Mouse (Mus musculus) adipocyte (in vitro differentiated cells): ENCODE measurements around the gene Nphs2.
"Not testable (repeated sequence)": the region's sequence is repeated elsewhere in the genome, so short reads cannot be mapped to it uniquely, and the experiment has no call there.

Source experiments
- DNase-seq: peaks from one replicate; pipeline ENCODE4 v3.0.0-alpha.2; 2016; ENCODE audit warnings: low spot score

Gene Nphs2

DNA sequence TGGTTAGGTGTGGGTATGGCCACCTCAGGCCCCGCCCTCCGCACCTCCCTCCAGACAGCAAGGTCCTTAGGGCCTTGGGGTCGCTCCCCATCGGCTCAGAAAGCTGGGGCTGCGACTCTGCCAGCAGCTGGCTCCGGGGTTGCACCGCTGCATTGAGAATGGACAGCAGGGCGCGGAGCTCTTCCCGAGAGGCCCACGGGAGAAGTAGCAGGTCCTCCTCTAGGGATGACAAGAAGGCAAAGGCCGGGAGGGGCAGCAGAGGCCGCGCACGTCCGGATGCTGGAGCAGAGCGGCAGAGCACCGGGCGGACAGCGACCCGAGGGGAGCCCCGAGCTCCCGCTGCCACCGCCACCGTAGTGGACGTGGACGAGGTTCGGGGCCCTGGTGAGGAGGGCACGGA is at the start of gene Nphs2:
TSS of gene Nphs2 (plus strand) at position 98 of the 400 bp plus-strand sequence.
- DNase-seq: no peak

DNA sequence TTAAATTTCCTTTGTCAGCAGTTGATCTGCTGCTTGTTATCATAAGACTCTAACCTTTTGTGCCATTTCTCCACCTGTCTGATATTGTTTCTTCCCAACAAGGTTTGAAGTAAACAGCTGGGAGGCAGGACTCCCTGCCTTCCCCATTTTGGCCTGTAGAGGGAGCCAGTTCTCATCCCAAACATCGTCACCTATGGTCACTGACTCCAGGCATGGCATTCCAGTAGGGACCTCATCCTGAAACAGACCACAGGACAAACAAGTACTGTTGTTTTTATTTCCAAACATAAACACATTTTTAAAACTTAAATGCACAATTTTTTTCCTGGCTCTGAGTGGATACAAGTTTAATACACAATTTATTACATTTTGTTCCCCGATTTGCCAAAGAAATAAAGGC is 47.2 kb upstream of the Nphs2 start:
- peak; percentile 60 for DNase-seq

DNA sequence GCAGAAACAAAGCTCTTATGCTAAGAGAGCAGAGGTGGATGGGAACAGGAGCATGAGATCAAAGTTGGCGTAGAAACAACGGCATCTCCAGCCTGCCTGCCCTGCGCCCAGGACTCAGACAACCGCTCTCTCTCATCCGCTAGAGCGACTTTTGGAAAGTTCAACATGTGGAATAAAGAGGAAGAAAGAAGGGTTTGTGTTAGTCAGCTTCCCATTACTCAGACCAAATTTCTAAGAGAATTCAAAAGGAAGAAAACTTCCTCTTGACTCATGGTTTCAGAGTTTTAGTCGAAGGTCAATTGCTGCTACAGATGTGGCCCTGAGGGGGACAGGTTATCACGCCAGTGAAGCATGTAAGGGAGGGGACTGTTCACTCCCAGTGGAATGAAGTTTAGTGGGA is 46.6 kb upstream of the Nphs2 start:
- DNase-seq: no peak

DNA sequence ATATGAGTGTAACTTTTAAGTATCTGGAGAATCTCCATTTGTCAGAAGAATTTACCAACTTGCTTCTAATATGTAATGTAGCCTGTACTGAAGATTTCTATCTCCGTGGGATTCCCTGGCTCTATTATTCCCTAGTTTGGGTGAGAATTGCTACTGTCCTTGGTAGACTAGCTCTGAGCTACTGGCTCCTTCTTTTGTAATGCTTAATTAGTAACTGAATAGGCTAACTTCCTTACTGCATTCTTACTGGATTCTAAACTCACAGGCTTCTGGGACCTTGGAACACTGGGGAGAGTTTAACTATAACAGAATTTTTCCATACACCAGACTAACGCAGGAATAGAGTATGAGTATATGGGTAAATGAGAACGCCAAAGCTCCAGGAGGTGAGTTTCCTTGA is 42.0 kb upstream of the Nphs2 start:
- DNase-seq: not testable (repeated sequence)

DNA sequence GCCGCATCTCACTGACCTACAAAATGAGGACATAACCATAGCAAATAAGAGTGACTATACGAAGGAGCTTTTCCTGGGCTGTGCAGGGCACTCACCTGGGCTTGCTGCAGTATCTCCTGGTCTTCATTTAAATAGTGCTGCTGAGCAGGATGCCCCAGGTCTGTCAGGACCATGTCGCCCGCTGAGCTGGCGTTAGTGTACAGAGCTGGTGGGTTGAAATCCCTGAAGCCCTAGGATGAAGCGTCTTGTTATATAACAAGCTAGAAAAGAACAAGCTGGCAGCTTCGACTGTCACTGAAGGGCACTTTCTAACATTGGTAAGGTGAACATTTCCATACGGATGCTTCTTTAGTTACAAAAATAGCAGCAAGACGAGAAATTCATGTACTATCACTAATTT is 40.1 kb upstream of the Nphs2 start:
- no peak for DNase-seq

DNA sequence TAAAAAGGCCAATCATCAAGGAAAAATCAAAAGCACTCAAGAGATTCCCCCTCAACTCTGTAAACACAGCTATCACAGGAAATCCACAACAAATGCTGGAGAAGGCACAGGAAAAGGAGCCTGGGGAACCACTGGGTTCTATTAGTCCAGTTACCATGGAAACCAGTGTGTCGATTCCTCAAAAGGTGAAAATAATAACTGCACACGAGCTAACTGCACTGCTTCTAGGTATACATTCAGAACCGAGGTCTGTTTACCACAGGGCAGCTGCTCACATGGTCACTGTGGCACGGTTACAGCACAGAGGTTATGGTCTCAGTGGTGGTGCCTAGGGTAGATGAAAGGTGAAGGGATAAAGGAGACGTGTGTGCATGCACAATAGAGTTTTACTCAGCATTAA is 38.9 kb upstream of the Nphs2 start:
- no peak for DNase-seq

DNA sequence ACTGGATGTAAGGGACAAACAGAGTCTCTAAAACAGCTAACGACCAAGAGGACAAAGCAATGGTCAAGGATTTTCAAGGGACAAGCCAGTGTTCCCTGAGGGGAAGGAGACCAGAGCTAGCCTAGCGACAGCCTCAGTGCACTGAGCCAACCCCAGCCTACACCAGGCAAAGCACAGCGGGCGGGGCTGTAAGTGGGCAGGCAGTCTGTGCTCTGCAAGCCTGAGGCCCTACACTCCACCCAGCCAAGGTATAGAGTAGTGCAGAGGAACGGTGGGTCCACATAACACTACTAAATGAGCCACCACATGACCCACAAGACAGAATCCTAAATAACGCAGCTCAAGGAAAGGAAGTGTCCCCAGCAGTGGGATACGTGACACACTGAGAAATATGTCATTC is 36.9 kb upstream of the Nphs2 start:
- no peak for DNase-seq

DNA sequence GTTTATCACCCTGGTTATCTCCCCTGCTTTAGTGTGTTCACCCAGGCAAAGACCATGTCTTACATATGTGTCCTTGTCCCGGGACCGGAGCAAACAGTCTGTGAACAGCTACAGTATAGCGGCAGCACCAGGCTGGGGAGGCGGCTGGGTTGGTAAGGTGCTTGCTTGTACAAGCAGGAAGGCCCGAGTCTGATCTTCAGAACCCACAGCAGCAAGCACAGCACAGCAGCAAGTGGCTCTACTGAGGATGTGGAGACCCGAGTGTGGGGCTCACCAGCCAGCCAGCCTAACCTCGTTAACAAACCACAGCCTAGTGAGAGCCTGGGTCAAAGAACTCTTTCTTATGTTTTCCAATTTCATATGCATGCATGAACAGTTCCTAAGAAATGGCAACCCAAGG is 30.4 kb upstream of the Nphs2 start:
- DNase-seq: no peak

DNA sequence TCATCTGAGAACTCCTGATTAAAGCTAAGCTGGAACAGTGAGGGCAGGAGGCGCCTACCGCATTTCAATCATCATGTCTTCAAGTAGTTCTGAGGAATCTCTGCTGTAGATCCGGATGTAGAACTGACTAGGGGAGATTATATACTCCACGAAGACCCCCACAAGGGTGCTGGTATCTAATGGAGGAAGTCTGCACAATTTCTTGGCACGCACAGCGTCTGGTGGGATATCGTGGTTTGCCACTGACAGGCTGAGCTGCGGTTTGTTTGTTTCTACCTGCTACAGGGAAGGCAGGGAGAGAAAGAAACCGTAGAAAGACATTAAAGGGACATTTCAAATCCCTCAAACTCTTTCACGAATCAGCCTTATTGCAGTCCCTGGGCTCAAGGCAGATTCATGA is 26.3 kb upstream of the Nphs2 start:
- no peak for DNase-seq

DNA sequence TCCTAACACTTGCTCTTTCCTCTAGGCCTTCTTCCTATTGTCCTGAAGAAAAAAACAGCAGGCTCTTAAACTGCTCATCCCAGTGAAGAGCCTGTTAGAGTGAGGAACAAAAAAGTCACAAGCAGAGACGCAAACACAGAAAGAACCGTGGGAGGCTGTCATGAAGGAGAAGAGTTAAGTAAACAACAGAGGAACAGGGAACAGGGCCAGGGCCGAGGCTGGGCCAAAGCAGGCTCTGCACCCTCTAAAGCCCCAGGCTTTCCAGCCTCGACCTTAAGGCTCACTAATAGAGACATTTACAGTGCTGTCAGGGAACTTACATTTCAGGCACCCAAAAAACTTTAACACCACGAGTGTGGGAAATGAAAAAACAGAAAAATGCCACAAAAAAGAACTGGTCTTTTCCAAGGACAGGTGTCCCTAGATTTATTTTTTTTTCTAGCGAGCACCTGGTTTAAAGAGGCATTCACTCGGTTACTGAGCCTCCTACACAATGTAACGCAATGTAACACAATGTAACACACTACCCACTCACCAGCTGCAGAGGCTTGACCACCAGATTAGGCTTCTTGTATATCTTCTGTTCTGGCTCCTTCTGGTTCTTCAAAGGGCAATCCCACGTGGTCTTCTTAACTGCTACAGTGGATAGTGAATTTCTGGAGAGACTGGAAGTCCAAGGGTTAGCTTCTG is 25.5 kb upstream of the Nphs2 start:
- peak; percentile 47 for DNase-seq

DNA sequence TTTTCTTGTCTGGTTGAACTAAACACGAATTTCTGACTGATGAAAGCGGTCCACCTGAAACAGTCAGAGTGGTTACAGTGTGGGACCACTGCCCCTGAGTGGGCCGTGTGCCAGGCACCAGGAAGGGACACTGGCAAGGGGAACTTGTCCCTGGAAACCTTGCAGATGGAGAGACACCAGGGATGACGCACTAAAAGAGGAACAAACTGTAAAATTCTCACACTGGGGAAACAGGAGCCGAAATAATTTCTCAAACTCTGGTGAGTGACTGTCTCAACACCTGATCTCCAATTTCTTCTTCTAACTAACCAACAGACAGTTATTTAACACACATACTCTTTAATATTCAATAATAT is 25.0 kb upstream of the Nphs2 start:
- no peak for DNase-seq

DNA sequence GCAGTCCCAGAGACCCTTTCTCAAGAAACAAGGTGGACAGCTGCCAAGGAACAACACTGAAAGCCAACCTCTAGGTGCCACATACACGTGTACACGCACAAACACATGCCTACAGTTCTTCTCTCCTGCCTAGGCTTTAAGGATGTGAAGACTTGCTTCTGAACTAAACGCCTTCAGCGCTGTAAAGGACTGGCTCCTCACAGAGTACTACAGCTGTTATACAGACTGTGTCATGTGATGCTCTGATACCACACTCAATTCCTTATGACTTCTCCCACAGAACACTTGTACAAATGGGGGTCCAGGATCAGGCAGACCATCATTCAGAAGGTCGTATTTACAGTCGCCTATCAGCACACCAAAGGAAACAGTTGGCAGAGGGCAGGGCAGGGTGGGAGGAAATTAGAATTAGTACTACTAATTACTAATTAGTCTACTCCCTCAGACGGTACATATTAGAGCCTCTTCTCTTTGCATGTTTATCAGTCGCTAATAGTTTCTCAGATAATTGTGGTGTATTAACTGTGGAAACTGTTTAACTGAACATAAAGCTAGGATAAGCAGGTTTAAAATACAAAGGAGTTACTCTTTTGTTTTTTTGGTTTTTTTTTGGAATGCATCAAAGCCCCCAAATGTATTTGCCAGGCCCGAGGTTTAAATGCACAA is 21.8 kb upstream of the Nphs2 start:
- DNase-seq: no peak

DNA sequence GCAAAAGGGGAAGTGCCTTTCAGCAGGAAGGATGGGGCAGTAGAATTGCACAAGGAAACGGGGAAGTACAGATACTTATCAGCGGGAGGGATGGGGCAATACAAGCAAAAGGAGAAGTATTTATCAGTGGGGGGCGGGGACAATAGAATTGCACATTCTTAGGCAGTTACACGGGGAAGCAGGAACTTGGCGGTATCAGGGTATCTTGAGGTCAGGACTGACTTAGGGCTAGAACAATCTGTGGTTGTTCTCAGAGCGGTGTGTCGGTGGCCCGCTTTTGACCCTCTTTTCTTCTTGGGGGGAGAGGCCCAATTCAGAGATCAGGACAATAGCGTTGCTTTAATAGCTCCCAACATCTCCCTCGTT is 21.3 kb upstream of the Nphs2 start:
- DNase-seq: not testable (repeated sequence)

DNA sequence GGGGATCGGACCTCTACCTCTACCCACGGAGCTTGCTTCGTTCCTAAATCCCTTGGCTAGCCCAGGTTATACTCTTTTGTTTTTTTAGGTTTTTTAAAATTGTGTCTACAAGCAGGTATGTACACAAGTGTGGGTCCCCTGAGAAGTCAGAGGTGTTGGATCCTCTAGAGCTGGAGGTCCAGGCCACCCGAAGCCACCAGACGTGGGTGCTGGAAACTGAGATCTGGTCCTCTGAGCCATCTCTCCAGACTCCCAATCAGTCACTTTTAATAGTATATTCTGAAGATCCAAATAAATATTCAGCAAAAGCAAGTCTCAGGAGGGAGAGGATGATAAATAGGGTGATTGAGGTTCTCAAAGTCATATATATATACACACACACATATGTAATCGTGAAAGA is 20.5 kb upstream of the Nphs2 start:
- DNase-seq: no peak

DNA sequence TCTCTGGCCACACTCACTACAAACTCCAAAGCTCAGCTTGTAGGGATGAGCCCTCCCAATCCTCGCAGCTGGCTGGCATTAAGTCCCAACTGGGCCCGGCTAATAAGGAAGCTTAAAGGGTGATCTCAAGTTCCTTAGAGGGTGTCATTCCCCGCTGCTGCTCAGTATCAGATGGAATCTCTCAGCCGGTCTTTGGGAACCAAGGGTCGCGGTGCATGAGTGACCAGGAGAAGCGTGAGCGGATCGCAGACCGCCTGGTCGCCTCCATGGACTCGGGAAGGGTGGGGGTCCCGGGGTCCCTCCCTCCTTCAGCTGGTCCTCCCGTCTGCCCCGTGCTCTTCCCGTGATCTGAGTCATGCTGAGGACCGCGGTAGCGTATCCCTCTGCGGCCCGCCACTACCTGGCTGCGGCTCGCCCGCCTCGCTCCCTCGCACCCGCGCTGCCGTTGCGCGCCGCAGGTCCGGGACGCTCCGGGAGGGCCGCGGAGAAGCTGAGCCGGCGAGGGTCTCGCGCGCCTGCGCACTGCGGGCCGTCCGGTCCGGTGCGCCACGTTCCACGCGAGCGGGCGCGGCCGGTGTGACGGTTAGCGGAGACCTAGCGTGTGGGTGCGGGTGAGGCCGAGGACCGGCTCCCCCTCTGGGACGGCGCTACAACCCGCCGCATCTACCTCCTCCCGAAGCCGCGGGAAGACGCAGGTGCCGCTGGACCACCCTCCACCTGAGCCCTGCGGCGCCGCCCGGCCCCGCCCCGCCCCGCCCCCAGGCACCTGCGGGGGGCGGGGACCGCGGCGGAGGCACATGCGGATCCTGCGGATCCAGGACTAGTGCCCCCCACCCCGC is 7.4 kb upstream of the Nphs2 start, which contains the start of gene Tdrd5:
TSS of gene Tdrd5 (minus strand) at position 754 of the 839 bp plus-strand sequence.
- no peak for DNase-seq

DNA sequence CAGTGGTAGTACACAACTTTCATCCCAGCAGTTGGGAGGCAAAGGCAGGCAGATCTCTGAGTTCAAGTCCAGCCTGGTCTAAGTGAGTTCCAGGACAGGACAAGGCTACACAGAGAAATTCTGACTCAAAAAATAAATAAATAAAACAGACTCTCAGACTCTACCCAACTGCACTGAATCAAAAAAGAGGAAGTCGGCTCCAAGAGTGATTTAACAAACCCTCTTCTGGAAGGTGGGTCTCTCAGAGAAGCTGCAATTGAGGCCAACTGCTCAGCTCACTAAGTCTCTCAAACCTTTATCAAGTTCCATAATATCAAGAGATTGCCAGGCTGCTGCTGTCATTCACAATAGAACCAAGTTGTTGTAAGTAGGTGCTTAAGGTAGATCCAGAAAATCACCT is 1.9 kb upstream of the Nphs2 start:
- no peak for DNase-seq

DNA sequence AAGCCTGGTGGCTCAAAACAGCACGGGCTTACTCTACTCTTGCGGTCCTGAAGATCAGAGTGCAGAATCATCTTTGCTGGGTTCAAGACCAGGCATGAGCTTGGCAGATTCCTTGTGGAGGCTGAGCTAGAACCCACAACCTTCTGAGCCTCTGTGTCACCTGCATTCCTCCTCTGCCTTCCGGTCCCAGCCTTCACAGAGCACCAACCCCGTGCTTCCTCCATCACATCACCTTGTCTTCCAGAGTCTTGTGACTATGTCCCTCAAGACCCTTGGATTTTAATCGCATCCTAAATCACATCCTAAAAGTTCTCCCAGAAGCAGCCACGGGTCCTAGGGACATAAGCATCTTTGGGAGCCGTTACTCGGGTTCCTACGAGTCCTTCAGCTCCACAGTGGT is 12.6 kb downstream of the Nphs2 start:
- DNase-seq: no peak

DNA sequence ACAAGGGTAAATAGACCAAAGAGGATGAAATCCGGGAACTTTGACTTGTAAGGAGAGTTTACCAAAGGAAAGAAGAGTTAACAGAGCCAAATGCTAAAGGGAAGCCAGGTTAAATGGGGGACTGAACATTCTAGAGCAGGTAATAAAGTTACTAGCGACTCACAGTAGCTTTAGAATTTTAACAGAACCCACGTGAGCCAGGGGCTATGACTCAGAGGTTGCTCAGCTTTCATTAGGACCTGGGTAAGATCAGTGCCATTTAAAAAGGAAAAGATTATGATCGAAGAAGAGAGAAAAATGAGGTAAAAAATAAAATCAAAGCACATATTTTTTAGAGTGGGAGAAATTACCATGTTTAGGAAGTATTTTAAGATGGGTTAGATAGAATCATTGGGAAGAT is 30.3 kb downstream of the Nphs2 start:
- DNase-seq: no peak

DNA sequence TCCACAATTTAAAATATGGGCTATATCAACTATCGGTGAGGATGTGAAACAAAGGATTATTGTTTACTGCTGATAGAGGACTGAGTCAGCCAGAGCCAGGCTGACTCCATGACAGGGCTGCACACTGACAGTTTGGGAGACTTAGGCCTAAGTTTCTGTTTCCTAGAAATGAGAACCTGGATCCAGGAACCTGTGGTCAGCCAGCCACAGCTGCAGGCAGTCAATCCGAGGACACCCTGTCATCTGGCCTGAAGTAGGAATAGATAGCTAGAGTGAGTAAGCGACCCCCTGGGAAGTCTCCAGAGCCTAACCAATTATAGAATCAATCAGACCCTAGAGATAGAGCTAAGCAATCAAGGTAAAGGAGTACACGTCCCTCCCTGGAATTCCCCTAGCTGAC is 33.9 kb downstream of the Nphs2 start:
- no peak for DNase-seq

DNA sequence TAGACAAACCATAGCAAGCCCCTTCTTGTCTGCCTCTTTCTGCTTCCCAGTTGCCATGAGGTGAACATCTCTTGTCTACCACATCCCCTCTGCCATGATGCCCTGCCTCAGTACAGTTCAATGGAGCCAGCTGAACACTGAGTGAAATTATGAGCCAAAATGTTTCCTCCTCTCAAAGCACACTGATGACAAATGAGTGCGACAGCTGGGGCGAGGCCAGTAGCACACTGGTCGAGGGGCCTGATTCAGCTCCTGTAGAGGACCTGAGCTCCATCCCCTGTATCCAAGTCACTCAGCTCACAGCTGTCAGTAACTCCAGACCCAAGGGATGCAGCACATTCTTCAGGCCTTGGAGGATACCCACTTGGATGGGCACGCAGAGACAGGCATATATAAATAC is 35.1 kb downstream of the Nphs2 start:
- DNase-seq: no peak

DNA sequence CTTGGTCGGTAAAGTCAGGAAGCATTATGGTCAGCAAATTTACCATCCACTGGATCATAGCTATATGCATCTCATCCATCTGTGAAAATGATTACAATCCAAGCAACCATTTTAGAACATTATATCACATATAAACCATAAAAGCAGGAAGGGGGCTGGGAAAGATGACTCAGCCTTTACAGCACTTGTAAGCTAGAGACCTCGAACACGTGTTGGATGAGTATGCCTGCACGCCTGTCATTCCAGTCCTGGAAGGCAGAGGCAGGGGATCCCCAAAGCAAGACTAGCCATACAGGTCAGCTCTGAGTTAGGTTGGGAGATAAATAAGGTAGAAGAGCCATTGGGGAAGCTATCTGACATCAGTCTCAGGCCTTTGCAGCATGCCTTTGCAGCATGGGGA is 38.5 kb downstream of the Nphs2 start:
- no peak for DNase-seq

DNA sequence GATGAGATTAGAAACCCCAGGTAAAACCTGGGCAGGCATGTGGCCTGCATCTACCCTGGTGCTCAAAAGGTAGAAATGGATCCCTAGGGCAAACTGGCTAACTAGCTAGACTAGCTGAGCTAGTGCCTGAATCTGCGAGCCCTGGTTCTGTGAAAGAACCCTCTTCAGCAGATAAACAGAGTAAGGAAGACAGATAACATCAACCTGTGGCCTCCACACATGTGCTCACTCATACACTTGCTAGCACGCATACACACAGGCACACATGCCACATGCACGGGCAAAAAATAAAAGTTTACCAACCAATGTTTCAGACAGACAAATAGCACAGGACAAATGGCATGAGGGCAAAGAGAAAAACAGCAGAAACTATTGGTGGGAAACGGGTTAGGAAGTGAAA is 39.9 kb downstream of the Nphs2 start:
- DNase-seq: no peak

DNA sequence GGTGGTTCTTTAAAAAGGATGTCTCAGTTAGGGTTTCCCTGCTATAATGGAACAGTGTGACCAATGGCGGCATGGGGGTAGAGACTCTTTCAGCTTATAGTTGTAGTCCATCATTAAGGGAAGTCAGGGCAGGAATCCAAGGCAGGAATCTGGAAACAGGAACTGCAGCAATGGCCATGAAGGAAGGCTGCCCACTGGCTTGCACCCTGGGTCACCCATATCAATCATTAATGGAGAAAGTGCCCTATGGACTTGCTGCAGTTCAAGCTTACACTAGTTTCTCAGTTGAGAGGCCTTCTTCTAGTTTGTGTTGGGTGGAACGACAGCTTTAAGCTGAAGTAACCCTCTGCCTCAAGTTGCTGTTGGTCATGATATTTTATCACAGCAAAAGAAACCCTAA is 41.9 kb downstream of the Nphs2 start:
- DNase-seq: no peak
